Comparison of ENCODE assay signal across 11 mouse cellular contexts in the genomic region with DNA sequence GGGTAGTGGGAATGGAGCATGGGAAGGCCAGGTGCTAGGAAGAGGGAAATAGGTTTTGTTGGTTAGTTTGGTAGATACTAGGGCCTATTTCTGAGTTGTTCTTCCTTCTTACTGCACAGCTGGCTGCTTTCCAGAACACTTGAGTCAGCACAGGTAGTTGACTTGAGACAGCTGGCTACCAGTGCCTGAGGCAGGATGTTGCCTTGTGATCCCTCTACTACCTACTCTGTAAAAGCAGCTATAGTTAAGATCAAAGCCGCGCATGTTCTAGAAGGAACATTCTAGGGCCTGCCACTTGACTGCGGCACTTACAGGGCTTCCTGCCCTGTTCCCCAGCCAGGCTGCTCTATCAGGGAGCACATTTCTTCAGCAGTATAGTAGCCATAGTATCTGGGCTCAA. TPM values are rescaled to one million over a fixed set of nuclear protein-coding genes. Genes with fewer than 3 reads are reported as not detected.
DNase-seq lines count a peak whose midpoint lies in the region; ATAC-seq and TF ChIP-seq lines count a peak whose summit lies in the region.
"Had no signal": no experiment of that assay in that cellular context is flagged by ENCODE, and none has a peak within 500 bp of the region (broad histone marks: within the 10 kb centered on the region; RNA-seq: fewer than 3 reads in every experiment).

No protein-coding gene starts in this region.

- H3K9me3 ChIP-seq in intestine, embryonic 15.5 days: no peaks in the 10 kb centered on the region

- H3K27me3 ChIP-seq in intestine, embryonic 15.5 days (replicated peaks): no peaks in the 10 kb centered on the region

- 70% methylated on average over 3 of the region's 3 CpGs for WGBS in lung, adult 2 months
- 79% methylated on average over 3 of the region's 3 CpGs for WGBS in intestine, embryonic 15.5 days

- no peak overlapping the region for H3K4me2 ChIP-seq in intestine, embryonic 15.5 days (replicated peaks)

- peak; percentile 77 for ATAC-seq in erythroblast, adult 5-6 weeks (replicated peaks; ENCODE audit: low FRiP score, poor library complexity, severe bottlenecking)
- no peak for ATAC-seq in intestine, embryonic 15.5 days
- ATAC-seq: activated CD4-positive, CD25-positive, alpha-beta regulatory T cell, adult 4 months; forebrain, embryonic 16.5 days had no signal

- TF ChIP-seq CTCF in lung, adult 2 months (IDR thresholded peaks at IDR 0.05; ENCODE audit: insufficient read depth, low read length): no peak

- H3K27ac ChIP-seq in intestine, embryonic 15.5 days: no peak overlapping the region

- H3K4me3 ChIP-seq in lung, adult 2 months (replicated peaks; ENCODE audit: extremely low read depth, low read depth, low read length): no peak overlapping the region
- H3K4me3 ChIP-seq in intestine, embryonic 15.5 days (replicated peaks): no peak overlapping the region

- intact Hi-C loops in gastrocnemius, postnatal 36 days (cut with DNase I): no loop called here

- TF ChIP-seq POLR2A in lung, adult 2 months (IDR thresholded peaks at IDR 0.05; ENCODE audit: borderline replicate concordance, extremely low read depth, low read depth, low read length): no peak

- peak; percentile 42 to 63 for DNase-seq in lung, adult 18-20 months
- no peak for DNase-seq in lung, adult 2 months
- DNase-seq in lung, postnatal 36 days: peak; percentile 73
- DNase-seq in gastrocnemius, postnatal 36 days: no peak
- no peak for DNase-seq in adrenal gland, postnatal 10 days
- DNase-seq: cerebellum, adult 8-10 months; layer of hippocampus, adult 9-11 months had no signal

- no peak overlapping the region for H3K9ac ChIP-seq in intestine, embryonic 15.5 days

- no peaks in the 10 kb centered on the region for H3K4me1 ChIP-seq in lung, adult 2 months (ENCODE audit: control insufficient read depth, insufficient read depth, low read length)
- H3K4me1 ChIP-seq in intestine, embryonic 15.5 days (replicated peaks): no peaks in the 10 kb centered on the region

- H3K36me3 ChIP-seq in intestine, embryonic 15.5 days: no peaks in the 10 kb centered on the region

RNA-seq across cellular contexts. Expression of gene Lrfn4, which starts 25.4 kb away (rescaled TPM):
- polyA plus RNA-seq in lung, adult 2 months (2012; rRNA removed): 24.6 and 28.8 TPM in 2 replicates
- 0.38 and 0.63 TPM in 2 replicates for total RNA-seq in erythroblast, adult 5-6 weeks (2015; ENCODE audit: low replicate concordance)
- total RNA-seq in erythroblast, adult 5-6 weeks (2017; ENCODE audit: low replicate concordance): not detected in 2 replicates
- total RNA-seq in gastrocnemius, postnatal 36 days (2021): 1 to 10 TPM; 1.1 to 1.8 TPM
- 6.5 and 7.8 TPM in 2 replicates for polyA plus RNA-seq in intestine, embryonic 15.5 days (2015; fragmentation: Nextera tagmentation; extraction: Ambion mirVana)
- 10 to 100 TPM in 1 of 2 experiments, 1 to 10 TPM in 1; 7.3 to 10.2 TPM for total RNA-seq in adrenal gland, postnatal 10 days (2021)

RNA-seq across cellular contexts. Expression of gene Rce1, which starts 35.4 kb away (rescaled TPM):
- polyA plus RNA-seq in lung, adult 2 months (2012; rRNA removed): 86.2 and 98.0 TPM in 2 replicates
- 10.9 and 17.3 TPM in 2 replicates for total RNA-seq in erythroblast, adult 5-6 weeks (2015; ENCODE audit: low replicate concordance)
- total RNA-seq in erythroblast, adult 5-6 weeks (2017; ENCODE audit: low replicate concordance): 2.9 and 10.6 TPM in 2 replicates
- 1 to 10 TPM; 4.6 to 5.7 TPM for total RNA-seq in gastrocnemius, postnatal 36 days (2021)
- 61.5 and 68.8 TPM in 2 replicates for polyA plus RNA-seq in intestine, embryonic 15.5 days (2015; fragmentation: Nextera tagmentation; extraction: Ambion mirVana)
- 10 to 100 TPM; 23.7 to 30.9 TPM for total RNA-seq in adrenal gland, postnatal 10 days (2021)

Comparison
In these comparisons a context has a peak if more than half of its experiments do, and no peak if none do; other contexts are left out.
1. DNase-seq: peak in lung, adult 18-20 months (2 of 2) and lung, postnatal 36 days (single experiment); none in lung, adult 2 months (single experiment), gastrocnemius, postnatal 36 days (0 of 2) and adrenal gland, postnatal 10 days (single experiment).